Mouse (Mus musculus) sigmoid colon, adult 10 weeks (tissue): Measurements from ENCODE around the gene Rnft2. TPM values are rescaled to one million over a fixed set of nuclear protein-coding genes. Genes with fewer than 3 reads are reported as not detected.

ENCODE experiments used
- polyA plus RNA-seq: library from polyadenylated mRNA; stranded (reverse); fragments of 350-450 nt; fragmentation: Illumina TruSeq; extraction: RNeasy Lipid Tissue Mini Kit (QIAGEN cat#74804); gene quantifications from one replicate; pipeline ENCODE4 v1.2.3, GENCODE M21; 2014; ENCODE audit warnings: low read depth, low replicate concordance

The Rnft2 gene
- 0.57 TPM for polyA plus RNA-seq

GRCm38 (mm10) chr5:118244606-118245443 is at the start of gene Rnft2, which contains the start of gene 2410131K14Rik:
TSS of gene Rnft2 (minus strand) at chr5:118245116.
TSS of gene 2410131K14Rik (plus strand) at chr5:118245227.

GRCm38 (mm10) chr5:118164581-118164980 is 80.3 kb downstream of the Rnft2 start, which contains the start of gene Hrk:
TSS of gene Hrk (plus strand) at chr5:118164648.

GRCm38 (mm10) chr5:118154839-118155564 is 89.9 kb downstream of the Rnft2 start, which contains the start of gene Fbxw8:
TSS of gene Fbxw8 (minus strand) at chr5:118155464.

Other genes with a start within 250 kb of the Rnft2 start
- not detected for gene Tesc, start 217.4 kb downstream of the Rnft2 start, polyA plus RNA-seq
- gene Fbxw8, start 89.7 kb downstream of the Rnft2 start, polyA plus RNA-seq = 0.98 TPM
- not detected for gene Hrk, start 80.5 kb downstream of the Rnft2 start, polyA plus RNA-seq
- 2.7 TPM for gene 2410131K14Rik, start 111 bp upstream of the Rnft2 start, polyA plus RNA-seq